Mouse (Mus musculus): ENCODE results near the gene Plvap. TPM values are rescaled to one million over a fixed set of nuclear protein-coding genes. Genes with fewer than 3 reads are reported as not detected.
"Not testable (repeated sequence)": the region's sequence is repeated elsewhere in the genome, so short reads cannot be mapped to it uniquely, and the experiment has no call there.

Gene Plvap
- polyA plus RNA-seq, 1 experiment from 2014 or later: 109 TPM

DNA sequence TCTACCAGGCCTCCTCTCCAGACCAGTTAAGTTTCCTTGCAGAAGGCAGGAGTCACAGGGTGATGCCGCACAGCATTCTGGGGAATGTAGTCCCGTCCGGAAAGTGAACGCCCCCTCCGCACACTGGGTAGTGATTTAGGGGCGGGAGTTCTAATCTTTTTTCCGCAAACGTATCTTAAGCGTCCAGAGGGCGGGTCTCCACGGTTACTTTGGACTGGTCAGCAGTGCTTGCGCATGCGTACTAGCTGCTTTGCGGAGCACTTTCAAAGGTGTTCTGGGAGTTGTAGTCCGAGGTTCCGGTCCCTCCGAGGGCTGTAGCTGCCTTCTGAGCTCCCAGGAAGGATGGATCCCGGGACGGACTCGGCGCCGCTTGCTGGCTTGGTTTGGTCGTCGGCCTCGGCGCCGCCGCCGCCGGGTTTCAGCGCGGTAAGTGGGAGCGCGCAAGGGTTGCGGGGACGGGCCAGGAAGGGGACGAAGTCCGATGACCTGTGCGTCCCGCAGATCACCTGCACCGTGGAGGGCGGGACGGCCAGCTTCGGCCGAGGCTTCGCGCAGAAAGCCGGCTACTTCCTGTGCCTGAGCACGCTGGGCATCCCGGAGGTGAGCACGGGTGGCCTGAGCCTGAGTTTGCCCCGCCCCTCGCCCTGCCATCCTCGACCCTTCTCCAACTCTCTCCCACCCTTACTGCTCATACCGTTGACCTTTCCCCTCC, 31.2 kb upstream of the Plvap start, which contains the start of gene Mvb12a:
Gene Mvb12a, plus strand, starts transcription at position 291 of the 712 bp plus-strand sequence.
- ATAC-seq: peak; percentile 94
- H3K27ac ChIP-seq (ENCODE audit: low read depth, low read length): peak within 1 kb of the TSS; percentile 88
- no peaks in the 10 kb centered on the region for H3K9me3 ChIP-seq (ENCODE audit: control insufficient read depth)
- peaks cover 24% of the 10 kb centered on the region; the same call in 1 of the 2 replicates for H3K36me3 ChIP-seq (ENCODE audit: control insufficient read depth, insufficient read depth)
- peak within 1 kb of the TSS; percentile 60 for H3K9ac ChIP-seq (ENCODE audit: low read depth, low read length)
- 0 out of 2 replicates have a peak, but pooled peaks have one; percentile 1 for TF ChIP-seq CTCF (IDR thresholded peaks at IDR 0.05; ENCODE audit: low read depth)
- peak within 1 kb of the TSS; percentile 92 for H3K4me2 ChIP-seq (replicated peaks; ENCODE audit: low read depth)
- H3K27me3 ChIP-seq (replicated peaks; ENCODE audit: control insufficient read depth, insufficient read depth, low read length): no peaks in the 10 kb centered on the region
- 0 out of 2 replicates have a peak, but pooled peaks cover 6% of the 10 kb centered on the region for H3K4me1 ChIP-seq (replicated peaks; ENCODE audit: control insufficient read depth, insufficient read depth, low read length)
- peak within 1 kb of the TSS; percentile 87 for H3K4me3 ChIP-seq (ENCODE audit: low read depth, low read length)
- under 1% methylated on average over 53 of the region's 55 CpGs for WGBS

DNA sequence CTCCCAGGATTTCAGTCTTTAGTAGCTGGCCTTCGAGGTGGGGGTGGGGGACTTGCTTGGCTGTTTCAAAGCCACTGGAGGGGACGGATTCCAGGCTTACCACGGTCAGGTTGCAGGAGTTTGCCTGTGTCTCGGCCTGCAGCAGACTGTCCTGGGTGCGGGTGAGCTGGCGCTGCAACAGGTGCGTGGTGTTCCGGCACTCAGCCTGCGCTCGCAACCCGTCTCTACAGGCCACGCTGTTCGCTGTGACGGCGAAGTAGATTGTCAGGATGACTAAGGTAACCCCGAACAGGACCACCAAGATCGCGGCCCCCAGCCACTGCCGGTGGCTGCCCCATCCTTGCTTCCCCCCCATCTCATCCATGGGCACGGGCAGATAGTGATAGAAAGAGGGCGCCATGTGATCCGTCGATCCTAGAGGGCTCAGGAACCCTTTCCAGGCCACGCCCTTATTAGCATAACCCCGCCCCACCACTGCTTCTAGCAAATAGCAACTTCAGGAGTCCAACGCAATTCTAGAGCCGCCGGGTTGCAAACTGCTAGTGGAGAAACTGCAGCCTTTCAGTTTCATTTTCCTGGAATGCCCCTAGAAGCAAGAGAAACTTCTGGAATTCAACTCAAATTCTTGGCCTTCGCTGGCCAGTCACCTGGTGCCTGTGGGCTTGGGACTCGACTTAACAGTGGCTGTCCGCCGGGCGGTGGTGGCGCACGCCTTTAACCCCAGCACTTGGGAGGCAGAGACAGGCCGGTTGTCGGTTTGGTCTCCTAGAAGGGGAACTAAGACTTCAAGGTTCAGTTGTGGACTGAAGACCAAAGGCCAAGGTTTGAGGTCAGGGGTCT, 25.7 kb upstream of the Plvap start, which contains the start of gene Bst2:
Gene Bst2, minus strand, starts transcription at position 429 of the 840 bp plus-strand sequence.
- ATAC-seq: peak; percentile 83
- H3K4me2 ChIP-seq (replicated peaks; ENCODE audit: low read depth): peak within 1 kb of the TSS; percentile 77
- no peaks in the 10 kb centered on the region for H3K9me3 ChIP-seq (ENCODE audit: control insufficient read depth)
- 3% methylated on average over 37 of the region's 37 CpGs for WGBS
- 0 out of 2 replicates have a peak, but pooled peaks cover 3% of the 10 kb centered on the region for H3K4me1 ChIP-seq (replicated peaks; ENCODE audit: control insufficient read depth, insufficient read depth, low read length)
- H3K27ac ChIP-seq (ENCODE audit: low read depth, low read length): peak within 1 kb of the TSS; percentile 93
- peak within 1 kb of the TSS; percentile 58 for H3K4me3 ChIP-seq (ENCODE audit: low read depth, low read length)
- H3K9ac ChIP-seq (ENCODE audit: low read depth, low read length): peak within 1 kb of the TSS; percentile 67
- H3K36me3 ChIP-seq (ENCODE audit: control insufficient read depth, insufficient read depth): no peaks in the 10 kb centered on the region
- H3K27me3 ChIP-seq (replicated peaks; ENCODE audit: control insufficient read depth, insufficient read depth, low read length): no peaks in the 10 kb centered on the region
- peak; percentile 50 for TF ChIP-seq CTCF (IDR thresholded peaks at IDR 0.05; ENCODE audit: low read depth)

GRCm38 (mm10) chr8:71535663-71536062, 24.1 kb upstream of the Plvap start:
- Histone ChIP-seq H3K27me3 (replicated peaks; ENCODE audit: control insufficient read depth, insufficient read depth, low read length) (no peaks in the 10 kb centered on the region), H3K4me1 (replicated peaks; ENCODE audit: control insufficient read depth, insufficient read depth, low read length) (0 out of 2 replicates have a peak, but pooled peaks cover 3% of the 10 kb centered on the region), H3K4me2 (replicated peaks; ENCODE audit: low read depth) (peak overlapping the region; percentile 77), H3K36me3 (ENCODE audit: control insufficient read depth, insufficient read depth) (no peaks in the 10 kb centered on the region), H3K9ac (ENCODE audit: low read depth, low read length) (no peak overlapping the region), H3K9me3 (ENCODE audit: control insufficient read depth) (no peaks in the 10 kb centered on the region), H3K4me3 (ENCODE audit: low read depth, low read length) (no peak overlapping the region), H3K27ac (ENCODE audit: low read depth, low read length) (no peak overlapping the region)
- TF ChIP-seq CTCF (IDR thresholded peaks at IDR 0.05; ENCODE audit: low read depth): no peak
- no peak for ATAC-seq
- 69% methylated on average over 5 of the region's 5 CpGs for WGBS

GRCm38 (mm10) chr8:71534263-71534810, 22.8 kb upstream of the Plvap start:
- no peak for ATAC-seq
- no peaks in the 10 kb centered on the region for H3K9me3 ChIP-seq (ENCODE audit: control insufficient read depth)
- WGBS: 48% methylated on average over 3 of the region's 3 CpGs
- H3K27me3 ChIP-seq (replicated peaks; ENCODE audit: control insufficient read depth, insufficient read depth, low read length): no peaks in the 10 kb centered on the region
- H3K9ac ChIP-seq (ENCODE audit: low read depth, low read length): no peak overlapping the region
- H3K4me2 ChIP-seq (replicated peaks; ENCODE audit: low read depth): no peak overlapping the region
- H3K36me3 ChIP-seq (ENCODE audit: control insufficient read depth, insufficient read depth): no peaks in the 10 kb centered on the region
- H3K4me1 ChIP-seq (replicated peaks; ENCODE audit: control insufficient read depth, insufficient read depth, low read length): 0 out of 2 replicates have a peak, but pooled peaks cover 3% of the 10 kb centered on the region
- no peak overlapping the region for H3K27ac ChIP-seq (ENCODE audit: low read depth, low read length)
- peak; percentile 45 for TF ChIP-seq CTCF (IDR thresholded peaks at IDR 0.05; ENCODE audit: low read depth)
- no peak overlapping the region for H3K4me3 ChIP-seq (ENCODE audit: low read depth, low read length)

- H3K27ac ChIP-seq (ENCODE audit: low read depth, low read length); H3K9ac ChIP-seq (ENCODE audit: low read depth, low read length); H3K9me3 ChIP-seq (ENCODE audit: control insufficient read depth); H3K4me3 ChIP-seq (ENCODE audit: low read depth, low read length); H3K4me1 ChIP-seq (replicated peaks; ENCODE audit: control insufficient read depth, insufficient read depth, low read length); H3K36me3 ChIP-seq (ENCODE audit: control insufficient read depth, insufficient read depth); H3K4me2 ChIP-seq (replicated peaks; ENCODE audit: low read depth); H3K27me3 ChIP-seq (replicated peaks; ENCODE audit: control insufficient read depth, insufficient read depth, low read length); ATAC-seq: not testable (repeated sequence)
- peak; percentile 66 for TF ChIP-seq CTCF (IDR thresholded peaks at IDR 0.05; ENCODE audit: low read depth)
- WGBS: 68% methylated on average over 5 of the region's 12 CpGs
Observed at GRCm38 (mm10) chr8:71530735-71531467, 19.3 kb upstream of the Plvap start.

All from intestine, postnatal 0 days (tissue).